Mouse (Mus musculus) spleen, adult 18-20 months (tissue): Measurements from ENCODE around the gene Grap.
"Not testable (repeated sequence)": the region's sequence is repeated elsewhere in the genome, so short reads cannot be mapped to it uniquely, and the experiment has no call there.

Source experiments
- DNase-seq, 2 experiments: peaks; one replicate each; pipeline ENCODE4 v3.0.0; 2022; ENCODE audit warnings: mixed read lengths in 2 of 2

The Grap gene

GRCm38 (mm10) chr11:61652686-61653447 is at the start of gene Grap:
TSS of gene Grap (plus strand) at chr11:61653265.
- DNase-seq = peak; percentile 64 to 65

- DNase-seq = no peak
These were observed 45.0 kb upstream of the Grap start for GRCm38 (mm10) chr11:61608072-61608471.

- no peak for DNase-seq
These were observed 41.9 kb upstream of the Grap start for GRCm38 (mm10) chr11:61611197-61611596.

- DNase-seq = no peak
These were observed 40.9 kb upstream of the Grap start for GRCm38 (mm10) chr11:61612116-61612635.

- DNase-seq = no peak
These were observed 38.7 kb upstream of the Grap start for GRCm38 (mm10) chr11:61614401-61614800.

GRCm38 (mm10) chr11:61615686-61616522 is 37.2 kb upstream of the Grap start:
- DNase-seq = no peak

GRCm38 (mm10) chr11:61616523-61617292 is 36.4 kb upstream of the Grap start:
- DNase-seq = no peak

- no peak for DNase-seq
These were observed 35.6 kb upstream of the Grap start for GRCm38 (mm10) chr11:61617293-61617975.

GRCm38 (mm10) chr11:61618131-61618530 is 34.9 kb upstream of the Grap start:
- DNase-seq = no peak

- no peak for DNase-seq
These were observed 34.5 kb upstream of the Grap start for GRCm38 (mm10) chr11:61618571-61618970.

GRCm38 (mm10) chr11:61619356-61619755 is 33.7 kb upstream of the Grap start:
- DNase-seq = no peak

GRCm38 (mm10) chr11:61619791-61620241 is 33.2 kb upstream of the Grap start:
- DNase-seq = peak in 1 of 2 experiments; percentile 55

GRCm38 (mm10) chr11:61620254-61620670 is 32.8 kb upstream of the Grap start:
- peak; percentile 54 to 73 for DNase-seq

GRCm38 (mm10) chr11:61620762-61621161 is 32.3 kb upstream of the Grap start:
- DNase-seq = no peak

- DNase-seq = no peak
These were observed 27.9 kb upstream of the Grap start for GRCm38 (mm10) chr11:61625136-61625535.

GRCm38 (mm10) chr11:61626509-61626908 is 26.6 kb upstream of the Grap start:
- DNase-seq = no peak

GRCm38 (mm10) chr11:61629621-61630020 is 23.4 kb upstream of the Grap start:
- peak in 1 of 2 experiments; percentile 58 for DNase-seq

GRCm38 (mm10) chr11:61636309-61636708 is 16.8 kb upstream of the Grap start:
- DNase-seq = not testable (repeated sequence)

GRCm38 (mm10) chr11:61637413-61637812 is 15.7 kb upstream of the Grap start:
- no peak for DNase-seq

- DNase-seq = no peak
These were observed 15.2 kb upstream of the Grap start for GRCm38 (mm10) chr11:61637856-61638255.

GRCm38 (mm10) chr11:61638764-61639536 is 14.1 kb upstream of the Grap start:
- peak in 1 of 2 experiments; percentile 61 for DNase-seq
